Mouse (Mus musculus) liver, adult 2 months (tissue): ENCODE results near the gene Fuom.

Source experiments
- CTCF ChIP-seq: fragments of 200-500 bp; IDR thresholded peaks from 2 replicates; pipeline ENCODE4 v1.5.1; 2011; ENCODE audit warnings: low read depth, low read length, control low read depth
- POLR2A ChIP-seq: fragments of 200-500 bp; IDR thresholded peaks from 2 replicates; pipeline ENCODE4 v1.6.1; 2011; ENCODE audit warnings: low read length, control low read depth; ENCODE audit not compliant: insufficient read depth; ENCODE audit errors: extremely low read depth

DNA sequence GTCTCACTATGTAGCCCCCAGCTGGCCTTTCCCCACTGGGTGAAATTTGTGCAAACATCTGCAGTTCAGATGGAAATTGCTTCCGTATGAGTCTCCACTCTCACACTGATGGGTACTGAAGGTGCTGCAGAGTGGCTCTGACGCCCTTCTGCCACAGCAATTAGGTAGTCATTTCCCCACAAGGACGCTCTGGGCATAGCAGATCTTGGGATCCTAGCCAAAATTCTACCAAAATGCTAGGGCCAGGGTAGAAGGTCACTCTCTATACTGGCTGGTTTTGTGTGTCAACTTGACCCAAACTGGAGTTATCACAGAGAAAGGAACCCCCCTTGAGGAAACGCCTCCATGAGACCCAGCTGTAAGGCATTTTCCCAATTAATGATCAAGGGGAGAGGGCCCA, 1.8 kb upstream of the Fuom start:
- TF ChIP-seq CTCF, result no peak
- no peak for TF ChIP-seq POLR2A
